Mouse (Mus musculus) liver, embryonic 14.5 days (tissue): ENCODE data around the gene Thsd1. TPM values are rescaled to one million over a fixed set of nuclear protein-coding genes. Genes with fewer than 3 reads are reported as not detected.

Experiments
- ATAC-seq: fragments of 200-750 bp; cut with Nextera tagmentation; 2 replicates; pipeline ENCODE4 v1.8.0; 2017; ENCODE audit warnings: moderate number of reproducible peaks, mild to moderate bottlenecking, moderate library complexity; ENCODE audit not compliant: insufficient read depth
- DNase-seq, 3 experiments: peaks; one replicate each; pipeline ENCODE4 v3.0.0-alpha.2; 2012 to 2013; ENCODE audit warnings: low read depth in 3 of 3, low spot score in 3 of 3
- H3K27ac ChIP-seq: fragments of 300-500 bp; sonication (generic); 2 replicates; pipeline ENCODE4 v1.5.1; 2014; ENCODE audit warnings: moderate library complexity, mild to moderate bottlenecking, control low read depth, inconsistent platforms
- H3K27me3 ChIP-seq: fragments of 300-500 bp; sonication (generic); 2 replicates; pipeline ENCODE4 v1.6.1; 2014; ENCODE audit warnings: mild to moderate bottlenecking, low read length, moderate library complexity; ENCODE audit not compliant: control insufficient read depth, insufficient read depth
- H3K36me3 ChIP-seq: fragments of 300-500 bp; sonication (generic); replicated peaks from 2 replicates; pipeline ENCODE4 v1.6.1; 2014; ENCODE audit warnings: low read depth; ENCODE audit not compliant: control insufficient read depth, insufficient read depth
- H3K4me1 ChIP-seq, 2 experiments: fragments of 200-500 bp in 1 of 2; fragments of 300-500 bp in 1 of 2; sonication (generic) in 1 of 2; replicated peaks; 2 replicates each; pipeline ENCODE4 v1.6.1; 2012 to 2014; ENCODE audit warnings: antibody characterized with exemption in 1 of 2, inconsistent platforms in 1 of 2, low read length in 1 of 2; ENCODE audit not compliant: control insufficient read depth in 2 of 2, insufficient read depth in 2 of 2
- H3K4me2 ChIP-seq: fragments of 300-500 bp; sonication (generic); 2 replicates; pipeline ENCODE4 v1.6.1; 2014; ENCODE audit warnings: low read depth, mild to moderate bottlenecking, control low read depth, moderate library complexity
- H3K4me3 ChIP-seq, 2 experiments: fragments of 200-500 bp in 1 of 2; fragments of 300-500 bp in 1 of 2; sonication (generic) in 1 of 2; 2 replicates each; pipeline ENCODE4 v1.5.1; 2012 to 2014; ENCODE audit warnings: low read depth in 2 of 2, low read length in 2 of 2, mild to moderate bottlenecking in 2 of 2, control low read depth in 1 of 2, inconsistent platforms in 1 of 2, moderate library complexity in 1 of 2; ENCODE audit not compliant: insufficient read depth in 1 of 2
- H3K9ac ChIP-seq: fragments of 300-500 bp; sonication (generic); replicated peaks from 2 replicates; pipeline ENCODE4 v1.6.1; 2014; ENCODE audit warnings: mild to moderate bottlenecking, control low read depth, moderate library complexity
- H3K9me3 ChIP-seq: fragments of 300-500 bp; sonication (generic); 2 replicates; pipeline ENCODE4 v1.6.1; 2016; ENCODE audit warnings: low read length, mixed read lengths; ENCODE audit not compliant: control insufficient read depth
- CTCF ChIP-seq: IDR thresholded peaks from 2 replicates; pipeline ENCODE4 v1.5.1; 2016; ENCODE audit warnings: antibody characterized with exemption, low read depth, control low read depth
- EP300 ChIP-seq: IDR thresholded peaks from 2 replicates; pipeline ENCODE4 v1.6.1; 2016; ENCODE audit warnings: antibody characterized with exemption, low read depth
- WGBS: fragments of 180-500 bp; shearing (Covaris S2); extraction: QIAGEN DNeasy Blood & Tissue Kit; methylation state at CpG from one replicate; pipeline ENCODE4 v1.1.7; 2014; ENCODE audit not compliant: insufficient replicate concordance; 5-methylcytosine and 5-hydroxymethylcytosine counted together
- polyA plus RNA-seq, 2 experiments: library from polyadenylated mRNA; depleted of rRNA in 1 of 2; stranded (reverse) in 1 of 2; unstranded in 1 of 2; fragments of >200 nt; fragmentation: Nextera tagmentation in 1 of 2; extraction: Ambion mirVana in 1 of 2; gene quantifications; 2 replicates each; pipeline versions ENCODE4 v1.2.1 to v1.2.3; 2012 to 2014

Thsd1 gene
- polyA plus RNA-seq, 2 experiments, result 0.94 to 1.1 TPM

GRCm38 (mm10) chr8:22249080-22249479, 22.0 kb downstream of the Thsd1 start:
- H3K9ac ChIP-seq, result no peak overlapping the region
- no peak overlapping the region for H3K4me3 ChIP-seq
- H3K4me1 ChIP-seq, result no peaks in the 10 kb centered on the region
- no peaks in the 10 kb centered on the region for H3K9me3 ChIP-seq
- no peak for TF ChIP-seq CTCF
- TF ChIP-seq EP300, result no peak
- DNase-seq (no peak), ATAC-seq (no peak)
- H3K27ac ChIP-seq, result no peak overlapping the region
- no peak overlapping the region for H3K4me2 ChIP-seq
- 56% methylated on average over 9 of the region's 9 CpGs for whole genome bisulfite sequencing
- no peaks in the 10 kb centered on the region for H3K27me3 ChIP-seq
- H3K36me3 ChIP-seq, result no peaks in the 10 kb centered on the region

GRCm38 (mm10) chr8:22258946-22259450, 31.9 kb downstream of the Thsd1 start:
- TF ChIP-seq CTCF (no peak), EP300 (no peak)
- 78% methylated on average over 18 of the region's 18 CpGs for WGBS
- no peaks in the 10 kb centered on the region for H3K36me3 ChIP-seq
- H3K4me1 ChIP-seq, result 0 out of 4 replicates have a peak, but pooled peaks cover 0 to 2% of the 10 kb centered on the region in 2 experiments
- H3K4me2 ChIP-seq, result no peak overlapping the region
- H3K9ac ChIP-seq, result no peak overlapping the region
- no peak for DNase-seq
- no peak overlapping the region for H3K27ac ChIP-seq
- ATAC-seq, result no peak
- no peak overlapping the region for H3K4me3 ChIP-seq
- H3K9me3 ChIP-seq, result no peaks in the 10 kb centered on the region
- H3K27me3 ChIP-seq, result no peaks in the 10 kb centered on the region

GRCm38 (mm10) chr8:22259531-22259930, 32.4 kb downstream of the Thsd1 start:
- TF ChIP-seq CTCF (no peak), EP300 (no peak)
- H3K4me2 ChIP-seq, result no peak overlapping the region
- 68% methylated on average over 12 of the region's 12 CpGs for WGBS
- H3K36me3 ChIP-seq, result no peaks in the 10 kb centered on the region
- DNase-seq (no peak), ATAC-seq (no peak)
- H3K9ac ChIP-seq, result no peak overlapping the region
- no peak overlapping the region for H3K4me3 ChIP-seq
- no peak overlapping the region for H3K27ac ChIP-seq
- no peaks in the 10 kb centered on the region for H3K9me3 ChIP-seq
- H3K27me3 ChIP-seq, result no peaks in the 10 kb centered on the region
- 0 out of 4 replicates have a peak, but pooled peaks cover 0 to 2% of the 10 kb centered on the region in 2 experiments for H3K4me1 ChIP-seq

GRCm38 (mm10) chr8:22260091-22260722, 33.1 kb downstream of the Thsd1 start:
- H3K27me3 ChIP-seq, result no peaks in the 10 kb centered on the region
- DNase-seq, result no peak
- H3K27ac ChIP-seq, result no peak overlapping the region
- WGBS, result 13% methylated on average over 9 of the region's 9 CpGs
- no peaks in the 10 kb centered on the region for H3K9me3 ChIP-seq
- H3K4me3 ChIP-seq, result no peak overlapping the region
- H3K4me1 ChIP-seq, result 0 out of 4 replicates have a peak, but pooled peaks cover 0 to 2% of the 10 kb centered on the region in 2 experiments
- TF ChIP-seq EP300, result no peak
- no peak for TF ChIP-seq CTCF
- no peaks in the 10 kb centered on the region for H3K36me3 ChIP-seq
- H3K4me2 ChIP-seq, result no peak overlapping the region
- H3K9ac ChIP-seq, result no peak overlapping the region
- ATAC-seq, result no peak

- ATAC-seq (no peak), DNase-seq (no peak)
- H3K9ac ChIP-seq, result no peak overlapping the region
- no peaks in the 10 kb centered on the region for H3K27me3 ChIP-seq
- no peak overlapping the region for H3K27ac ChIP-seq
- WGBS, result 53% methylated on average over 3 of the region's 3 CpGs
- 0 out of 4 replicates have a peak, but pooled peaks cover 0 to 2% of the 10 kb centered on the region in 2 experiments for H3K4me1 ChIP-seq
- no peak overlapping the region for H3K4me2 ChIP-seq
- no peaks in the 10 kb centered on the region for H3K36me3 ChIP-seq
- H3K4me3 ChIP-seq, result no peak overlapping the region
- no peak for TF ChIP-seq CTCF
- no peak for TF ChIP-seq EP300
- H3K9me3 ChIP-seq, result no peaks in the 10 kb centered on the region
Measured at GRCm38 (mm10) chr8:22262267-22262666, 35.2 kb downstream of the Thsd1 start.
